Mouse (Mus musculus): ENCODE measurements around the gene Vpreb3. TPM values are rescaled to one million over a fixed set of nuclear protein-coding genes. Genes with fewer than 3 reads are reported as not detected.
A peak's percentile ranks its signal among the peaks of the same experiment; 100 is the strongest.

Vpreb3 gene
- total RNA-seq, 1 experiment from 2014 or later = 5.0 TPM

- ATAC-seq (replicated peaks; ENCODE audit: insufficient number of reproducible peaks, low FRiP score, low TSS enrichment, poor library complexity, severe bottlenecking) = no peak
These were observed 16.5 kb upstream of the Vpreb3 start for GRCm38 (mm10) chr10:75926396-75926795.

GRCm38 (mm10) chr10:75930304-75930703 lies 12.6 kb upstream of the Vpreb3 start:
- no peak for ATAC-seq (replicated peaks; ENCODE audit: insufficient number of reproducible peaks, low FRiP score, low TSS enrichment, poor library complexity, severe bottlenecking)

- ATAC-seq (replicated peaks; ENCODE audit: insufficient number of reproducible peaks, low FRiP score, low TSS enrichment, poor library complexity, severe bottlenecking) = no peak
These were observed 11.5 kb upstream of the Vpreb3 start for GRCm38 (mm10) chr10:75931311-75931710.

- ATAC-seq (replicated peaks; ENCODE audit: insufficient number of reproducible peaks, low FRiP score, low TSS enrichment, poor library complexity, severe bottlenecking) = no peak
These were observed 10.7 kb upstream of the Vpreb3 start for GRCm38 (mm10) chr10:75932081-75932678.

GRCm38 (mm10) chr10:75932891-75933290 lies 10.0 kb upstream of the Vpreb3 start, which contains the start of gene Chchd10:
Gene Chchd10, plus strand, starts transcription at chr10:75933130.
- no peak for ATAC-seq (replicated peaks; ENCODE audit: insufficient number of reproducible peaks, low FRiP score, low TSS enrichment, poor library complexity, severe bottlenecking)

GRCm38 (mm10) chr10:75934991-75935390 lies 7.9 kb upstream of the Vpreb3 start:
- ATAC-seq (replicated peaks; ENCODE audit: insufficient number of reproducible peaks, low FRiP score, low TSS enrichment, poor library complexity, severe bottlenecking) = no peak

GRCm38 (mm10) chr10:75935680-75936541 lies 6.9 kb upstream of the Vpreb3 start, which contains the start of gene Mmp11:
Gene Mmp11, minus strand, starts transcription at chr10:75936496.
- peak; percentile 66 for ATAC-seq (replicated peaks; ENCODE audit: insufficient number of reproducible peaks, low FRiP score, low TSS enrichment, poor library complexity, severe bottlenecking)

GRCm38 (mm10) chr10:75936909-75937667 lies 5.8 kb upstream of the Vpreb3 start:
- ATAC-seq (replicated peaks; ENCODE audit: insufficient number of reproducible peaks, low FRiP score, low TSS enrichment, poor library complexity, severe bottlenecking) = no peak

GRCm38 (mm10) chr10:75937851-75938643 lies 4.8 kb upstream of the Vpreb3 start:
- ATAC-seq (replicated peaks; ENCODE audit: insufficient number of reproducible peaks, low FRiP score, low TSS enrichment, poor library complexity, severe bottlenecking) = no peak

GRCm38 (mm10) chr10:75939481-75940234 lies 3.2 kb upstream of the Vpreb3 start:
- ATAC-seq (replicated peaks; ENCODE audit: insufficient number of reproducible peaks, low FRiP score, low TSS enrichment, poor library complexity, severe bottlenecking) = no peak

- ATAC-seq (replicated peaks; ENCODE audit: insufficient number of reproducible peaks, low FRiP score, low TSS enrichment, poor library complexity, severe bottlenecking) = no peak
These were observed 2.3 kb upstream of the Vpreb3 start, which contains the start of gene Gm867 for GRCm38 (mm10) chr10:75940520-75940919. Gene Gm867, minus strand, starts transcription at chr10:75940672.

- no peak for ATAC-seq (replicated peaks; ENCODE audit: insufficient number of reproducible peaks, low FRiP score, low TSS enrichment, poor library complexity, severe bottlenecking)
These were observed 1.6 kb upstream of the Vpreb3 start for GRCm38 (mm10) chr10:75941042-75941824.

GRCm38 (mm10) chr10:75944066-75944772 lies 1.4 kb downstream of the Vpreb3 start:
- no peak for ATAC-seq (replicated peaks; ENCODE audit: insufficient number of reproducible peaks, low FRiP score, low TSS enrichment, poor library complexity, severe bottlenecking)

- no peak for ATAC-seq (replicated peaks; ENCODE audit: insufficient number of reproducible peaks, low FRiP score, low TSS enrichment, poor library complexity, severe bottlenecking)
These were observed 2.4 kb downstream of the Vpreb3 start for GRCm38 (mm10) chr10:75945213-75945612.

- ATAC-seq (replicated peaks; ENCODE audit: insufficient number of reproducible peaks, low FRiP score, low TSS enrichment, poor library complexity, severe bottlenecking) = no peak
These were observed 3.0 kb downstream of the Vpreb3 start for GRCm38 (mm10) chr10:75945896-75946295.

- no peak for ATAC-seq (replicated peaks; ENCODE audit: insufficient number of reproducible peaks, low FRiP score, low TSS enrichment, poor library complexity, severe bottlenecking)
These were observed 5.2 kb downstream of the Vpreb3 start for GRCm38 (mm10) chr10:75948079-75948478.

Measured in monocyte, adult 5-6 weeks (primary cell).